Mouse (Mus musculus) urinary bladder, postnatal 25 days (tissue): ENCODE measurements around the gene Brpf3.
"Not testable (repeated sequence)": the region's sequence is repeated elsewhere in the genome, so short reads cannot be mapped to it uniquely, and the experiment has no call there.

Source experiments
- DNase-seq: peaks from one replicate; pipeline ENCODE4 v3.0.0; 2022; ENCODE audit warnings: low spot score

Brpf3 gene

GRCm38 (mm10) chr17:28799291-28800160 lies 1.4 kb upstream of the Brpf3 start:
- DNase-seq = no peak

- DNase-seq = no peak
These were observed 614 bp upstream of the Brpf3 start for GRCm38 (mm10) chr17:28800281-28800670.

GRCm38 (mm10) chr17:28801474-28802005 lies 650 bp downstream of the Brpf3 start:
- DNase-seq = peak; percentile 98

GRCm38 (mm10) chr17:28802006-28802481 lies 1.2 kb downstream of the Brpf3 start:
- peak; percentile 39 for DNase-seq

GRCm38 (mm10) chr17:28803316-28803715 lies 2.4 kb downstream of the Brpf3 start:
- no peak for DNase-seq

GRCm38 (mm10) chr17:28804973-28805372 lies 4.1 kb downstream of the Brpf3 start:
- no peak for DNase-seq

- DNase-seq = no peak
These were observed 5.9 kb downstream of the Brpf3 start for GRCm38 (mm10) chr17:28806770-28807169.

GRCm38 (mm10) chr17:28808714-28809113 lies 7.8 kb downstream of the Brpf3 start:
- no peak for DNase-seq

- DNase-seq = no peak
These were observed 8.4 kb downstream of the Brpf3 start for GRCm38 (mm10) chr17:28809175-28809831.

GRCm38 (mm10) chr17:28812345-28812744 lies 11.5 kb downstream of the Brpf3 start:
- no peak for DNase-seq

GRCm38 (mm10) chr17:28814529-28815097 lies 13.7 kb downstream of the Brpf3 start:
- no peak for DNase-seq

- DNase-seq = no peak
These were observed 14.6 kb downstream of the Brpf3 start for GRCm38 (mm10) chr17:28815384-28816004.

GRCm38 (mm10) chr17:28816326-28816725 lies 15.4 kb downstream of the Brpf3 start:
- DNase-seq = not testable (repeated sequence)

GRCm38 (mm10) chr17:28816875-28817811 lies 16.3 kb downstream of the Brpf3 start:
- DNase-seq = no peak

GRCm38 (mm10) chr17:28820189-28820588 lies 19.3 kb downstream of the Brpf3 start:
- no peak for DNase-seq

GRCm38 (mm10) chr17:28823004-28823745 lies 22.3 kb downstream of the Brpf3 start:
- DNase-seq = no peak

- DNase-seq = no peak
These were observed 22.9 kb downstream of the Brpf3 start for GRCm38 (mm10) chr17:28823749-28824148.

GRCm38 (mm10) chr17:28824896-28825295 lies 24.0 kb downstream of the Brpf3 start:
- no peak for DNase-seq

- no peak for DNase-seq
These were observed 24.6 kb downstream of the Brpf3 start for GRCm38 (mm10) chr17:28825359-28826041.
